ENCODE assay signal across 10 mouse cellular contexts in the genomic region with DNA sequence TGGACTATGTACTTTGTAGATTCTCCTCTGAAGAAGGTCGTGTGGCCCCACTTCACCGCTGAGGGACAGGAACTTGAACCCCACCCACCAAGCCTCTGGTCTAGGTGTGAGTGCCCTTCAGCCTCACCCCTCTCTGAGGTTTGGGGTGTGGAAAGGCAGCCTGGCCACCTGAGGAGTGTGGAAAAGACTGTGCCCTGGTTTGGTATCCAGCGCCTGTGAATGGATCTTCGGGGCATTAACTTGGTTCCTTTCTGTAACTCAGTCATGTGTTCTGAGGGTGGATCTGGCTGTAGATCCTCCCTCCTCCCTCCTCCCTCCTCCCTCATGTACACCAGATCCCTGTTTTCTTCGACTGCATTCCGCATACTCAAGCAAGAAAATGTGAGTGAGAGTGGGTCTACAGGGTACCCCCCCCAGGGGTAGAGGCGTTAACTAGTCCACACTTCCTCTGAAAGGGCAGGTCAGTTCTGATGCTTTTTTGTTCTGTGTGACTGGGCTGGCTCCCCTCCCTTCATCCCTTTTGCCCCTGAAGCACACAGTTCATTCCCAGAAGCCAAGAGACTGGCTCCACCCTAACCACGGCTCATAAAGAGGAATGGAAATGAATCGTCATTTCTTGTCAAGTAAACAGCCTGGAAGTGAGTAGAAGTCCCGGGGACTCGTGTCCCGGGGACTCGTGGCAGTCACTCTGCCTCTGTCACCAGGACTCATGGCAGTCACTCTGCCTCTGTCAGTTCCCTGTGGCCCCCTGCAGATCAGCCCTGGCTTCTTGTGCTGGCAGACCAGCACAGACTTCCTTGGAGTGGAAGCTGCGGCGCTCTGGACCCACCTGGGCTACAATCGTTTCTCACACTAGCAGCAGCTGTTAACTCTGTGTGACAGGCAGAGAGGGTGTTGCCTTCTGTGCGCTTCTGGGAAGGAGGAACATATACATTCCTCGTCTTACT. TPM values are rescaled to one million over a fixed set of nuclear protein-coding genes. Genes with fewer than 3 reads are reported as not detected.
DNase-seq lines count a peak whose midpoint lies in the region; ATAC-seq and TF ChIP-seq lines count a peak whose summit lies in the region.
"Had no signal": no experiment of that assay in that cellular context is flagged by ENCODE, and none has a peak within 500 bp of the region (broad histone marks: within the 10 kb centered on the region; RNA-seq: fewer than 3 reads in every experiment).

No protein-coding gene starts in this region.

- H3K4me2 ChIP-seq in stomach, postnatal 0 days (replicated peaks; ENCODE audit: low read depth), result peak overlapping the region; percentile 34; the same call in 1 of the 2 replicates
- H3K4me2 ChIP-seq: liver, embryonic 13.5 days had no signal

- peak; percentile 9 for DNase-seq in cerebellum, adult 8-10 months
- no peak for DNase-seq in cerebellum, postnatal 36 days
- DNase-seq in large intestine, adult 2 months (ENCODE audit: low read depth, low spot score), result peak; percentile 70
- no peak for DNase-seq in stomach, postnatal 0 days (ENCODE audit: low spot score)
- no peak for DNase-seq in spleen, postnatal 10 days (ENCODE audit: low spot score in 2 of 2)
- no peak for DNase-seq in adrenal gland, postnatal 25 days
- DNase-seq: liver, embryonic 13.5 days had no signal

- H3K27me3 ChIP-seq in megakaryocyte, embryonic 14.5 days (replicated peaks), result no peaks in the 10 kb centered on the region
- H3K27me3 ChIP-seq in stomach, postnatal 0 days (ENCODE audit: control insufficient read depth, insufficient read depth, low read length), result no peaks in the 10 kb centered on the region
- H3K27me3 ChIP-seq: liver, embryonic 13.5 days had no signal

- peak overlapping the region; percentile 72 for H3K4me3 ChIP-seq in megakaryocyte, embryonic 14.5 days (replicated peaks)
- no peak overlapping the region for H3K4me3 ChIP-seq in stomach, postnatal 0 days (ENCODE audit: low read depth, low read length)
- H3K4me3 ChIP-seq: liver, embryonic 13.5 days had no signal

- peaks cover 74% of the 10 kb centered on the region for H3K36me3 ChIP-seq in megakaryocyte, embryonic 14.5 days (replicated peaks; ENCODE audit: low read length)
- no peaks in the 10 kb centered on the region for H3K36me3 ChIP-seq in stomach, postnatal 0 days (ENCODE audit: control insufficient read depth, insufficient read depth, low read length)

- H3K9ac ChIP-seq in stomach, postnatal 0 days (ENCODE audit: low read length), result peak overlapping the region; percentile 45; the same call in 1 of the 2 replicates
- H3K9ac ChIP-seq: liver, embryonic 13.5 days had no signal

- H3K27ac ChIP-seq in stomach, postnatal 0 days (replicated peaks), result peak overlapping the region; percentile 75
- H3K27ac ChIP-seq: liver, embryonic 13.5 days had no signal

- H3K4me1 ChIP-seq in megakaryocyte, embryonic 14.5 days, result peaks cover 48% of the 10 kb centered on the region
- H3K4me1 ChIP-seq in stomach, postnatal 0 days (replicated peaks; ENCODE audit: control insufficient read depth, insufficient read depth), result peaks cover 10% of the 10 kb centered on the region

- no peak for TF ChIP-seq CTCF in stomach, postnatal 0 days (IDR thresholded peaks at IDR 0.05; ENCODE audit: low read depth)

- 14% methylated on average over 18 of the region's 18 CpGs for WGBS in large intestine, adult 2 months
- WGBS in stomach, postnatal 0 days, result 26% methylated on average over 18 of the region's 18 CpGs

- no peak for TF ChIP-seq EP300 in stomach, postnatal 0 days (optimal IDR thresholded peaks at IDR 0.05)

- no peak for ATAC-seq in megakaryocyte, adult 5-6 weeks (ENCODE audit: poor library complexity, severe bottlenecking)
- peak; percentile 45 for ATAC-seq in stomach, postnatal 0 days (ENCODE audit: low FRiP score, low TSS enrichment)
- ATAC-seq: activated CD4-positive, CD25-positive, alpha-beta regulatory T cell, adult 4 months had no signal

- no peaks in the 10 kb centered on the region for H3K9me3 ChIP-seq in megakaryocyte, embryonic 14.5 days
- no peaks in the 10 kb centered on the region for H3K9me3 ChIP-seq in stomach, postnatal 0 days (ENCODE audit: control insufficient read depth, low read length)
- H3K9me3 ChIP-seq: liver, embryonic 13.5 days had no signal

RNA-seq across cellular contexts. Expression of gene Ttc7, which starts 30.5 kb away (rescaled TPM):
- 8.2 and 14.1 TPM in 2 replicates for polyA plus RNA-seq in megakaryocyte, embryonic 14.5 days (2012; ENCODE audit: insufficient read depth, low replicate concordance)
- 78.8 and 94.9 TPM in 2 replicates for total RNA-seq in megakaryocyte, adult 5-6 weeks (2015)
- total RNA-seq in megakaryocyte, adult 5-6 weeks (2017), result 94.0 and 96.3 TPM in 2 replicates
- 61.2 and 65.5 TPM in 2 replicates for polyA plus RNA-seq in large intestine, adult 2 months (2012; rRNA removed)
- polyA plus RNA-seq in stomach, postnatal 0 days (2015; fragmentation: Nextera tagmentation; extraction: Ambion mirVana), result 19.9 and 21.2 TPM in 2 replicates
- 7.8 and 12.3 TPM in 2 replicates for total RNA-seq in adrenal gland, postnatal 25 days (2021)

RNA-seq across cellular contexts. Expression of gene Mcfd2, which starts 47.5 kb away (rescaled TPM):
- polyA plus RNA-seq in megakaryocyte, embryonic 14.5 days (2012; ENCODE audit: insufficient read depth, low replicate concordance), result 8.0 and 12.5 TPM in 2 replicates
- 16.1 and 19.7 TPM in 2 replicates for total RNA-seq in megakaryocyte, adult 5-6 weeks (2015)
- total RNA-seq in megakaryocyte, adult 5-6 weeks (2017), result 38.5 and 44.9 TPM in 2 replicates
- polyA plus RNA-seq in large intestine, adult 2 months (2012; rRNA removed), result 153 and 176 TPM in 2 replicates
- 80.4 and 84.4 TPM in 2 replicates for polyA plus RNA-seq in stomach, postnatal 0 days (2015; fragmentation: Nextera tagmentation; extraction: Ambion mirVana)
- total RNA-seq in adrenal gland, postnatal 25 days (2021), result 264 and 267 TPM in 2 replicates

Comparison
In these comparisons a context has a peak if more than half of its experiments do, and no peak if none do; other contexts are left out.
1. DNase-seq: peak in cerebellum, adult 8-10 months (single experiment) and large intestine, adult 2 months (single experiment); none in cerebellum, postnatal 36 days (0 of 2), stomach, postnatal 0 days (single experiment), spleen, postnatal 10 days (0 of 2) and adrenal gland, postnatal 25 days (single experiment).